In genomic region chr2:57997752-57998430, GRCm38 (mm10) we compare ENCODE assay signal across 10 mouse cellular contexts. TPM values are rescaled to one million over a fixed set of nuclear protein-coding genes. Genes with fewer than 3 reads are reported as not detected.
DNase-seq lines count a peak whose midpoint lies in the region; ATAC-seq and TF ChIP-seq lines count a peak whose summit lies in the region.
"Had no signal": no experiment of that assay in that cellular context is flagged by ENCODE, and none has a peak within 500 bp of the region (broad histone marks: within the 10 kb centered on the region; RNA-seq: fewer than 3 reads in every experiment).

TSS of gene Galnt5 (plus strand) at chr2:57997884.

- H3K27ac ChIP-seq in kidney, embryonic 14.5 days (ENCODE audit: low read depth, low read length): peak within 1 kb of the TSS; percentile 49; the same call in 1 of the 2 replicates
- H3K27ac ChIP-seq in gastrocnemius, adult 2 months: peak within 1 kb of the TSS; percentile 70
- H3K27ac ChIP-seq in kidney, postnatal 0 days: peak within 1 kb of the TSS; percentile 6; the same call in 1 of the 2 replicates
- 0 out of 2 replicates have a peak within 1 kb of the TSS, but pooled peaks have one; percentile 3 for H3K27ac ChIP-seq in small intestine, adult 2 months (ENCODE audit: insufficient read depth, low read depth, low read length)
- no peak within 1 kb of the TSS for H3K27ac ChIP-seq in forebrain, embryonic 13.5 days

- intact Hi-C loops in gastrocnemius, adult 2 months (cut with DNase I): no loop called here

- no peaks in the 10 kb centered on the region for H3K27me3 ChIP-seq in kidney, embryonic 14.5 days (ENCODE audit: control insufficient read depth, insufficient read depth, low read length)
- no peaks in the 10 kb centered on the region for H3K27me3 ChIP-seq in kidney, postnatal 0 days (ENCODE audit: insufficient read depth, low read length)
- no peaks in the 10 kb centered on the region for H3K27me3 ChIP-seq in small intestine, adult 2 months (ENCODE audit: control insufficient read depth, insufficient read depth, low read length)
- H3K27me3 ChIP-seq in forebrain, embryonic 13.5 days: no peaks in the 10 kb centered on the region

- no peak for TF ChIP-seq CTCF in gastrocnemius, adult 2 months (IDR thresholded peaks at IDR 0.05)
- no peak for TF ChIP-seq CTCF in kidney, postnatal 0 days (IDR thresholded peaks at IDR 0.05; ENCODE audit: low read depth)
- TF ChIP-seq CTCF in small intestine, adult 2 months (IDR thresholded peaks at IDR 0.05; ENCODE audit: extremely low read depth, insufficient read length, insufficient replicate concordance, low read depth, low read length): no peak

- 0 out of 2 replicates have a peak within 1 kb of the TSS, but pooled peaks have one; percentile 14 for H3K9ac ChIP-seq in kidney, embryonic 14.5 days (ENCODE audit: low read depth, low read length)
- peak within 1 kb of the TSS; percentile 32 for H3K9ac ChIP-seq in kidney, postnatal 0 days (ENCODE audit: low read depth, low read length)
- no peak within 1 kb of the TSS for H3K9ac ChIP-seq in forebrain, embryonic 13.5 days

- no peaks in the 10 kb centered on the region for H3K9me3 ChIP-seq in kidney, embryonic 14.5 days (ENCODE audit: control insufficient read depth, low read length)
- H3K9me3 ChIP-seq in kidney, postnatal 0 days (replicated peaks; ENCODE audit: low read length): no peaks in the 10 kb centered on the region
- no peaks in the 10 kb centered on the region for H3K9me3 ChIP-seq in forebrain, embryonic 13.5 days (replicated peaks)

- H3K4me3 ChIP-seq in kidney, embryonic 14.5 days (ENCODE audit: low read length): peak within 1 kb of the TSS; percentile 34
- peak within 1 kb of the TSS; percentile 72 for H3K4me3 ChIP-seq in gastrocnemius, adult 2 months
- peak within 1 kb of the TSS; percentile 30 for H3K4me3 ChIP-seq in kidney, postnatal 0 days (replicated peaks; ENCODE audit: low read depth, low read length)
- peak within 1 kb of the TSS; percentile 55 for H3K4me3 ChIP-seq in small intestine, adult 2 months (ENCODE audit: low read depth, low read length)
- no peak within 1 kb of the TSS for H3K4me3 ChIP-seq in forebrain, embryonic 13.5 days

- DNase-seq in kidney, adult 8-10 months: no peak
- DNase-seq in gastrocnemius, adult 2 months: peak; percentile 28
- DNase-seq in kidney, postnatal 0 days (ENCODE audit: low spot score): peak; percentile 75
- DNase-seq in urinary bladder, adult 2 months (ENCODE audit: low spot score): no peak
- no peak for DNase-seq in left cerebral cortex, adult 9 months (ENCODE audit: low spot score in 2 of 2)
- DNase-seq: cerebellum, adult 9-10 months had no signal

- peaks cover 8% of the 10 kb centered on the region; the same call in 1 of the 2 replicates for H3K4me1 ChIP-seq in kidney, embryonic 14.5 days (ENCODE audit: control insufficient read depth, insufficient read depth, low read length)
- H3K4me1 ChIP-seq in kidney, postnatal 0 days (replicated peaks; ENCODE audit: insufficient read depth, low read length): 0 out of 2 replicates have a peak, but pooled peaks cover 3% of the 10 kb centered on the region
- no peaks in the 10 kb centered on the region for H3K4me1 ChIP-seq in small intestine, adult 2 months (ENCODE audit: control insufficient read depth, insufficient read depth, insufficient read length, low read length)
- no peaks in the 10 kb centered on the region for H3K4me1 ChIP-seq in forebrain, embryonic 13.5 days

- peak within 1 kb of the TSS; percentile 53 for H3K4me2 ChIP-seq in kidney, embryonic 14.5 days (replicated peaks; ENCODE audit: low read depth, low read length)
- H3K4me2 ChIP-seq in kidney, postnatal 0 days (ENCODE audit: low read length): peak within 1 kb of the TSS; percentile 71
- H3K4me2 ChIP-seq in forebrain, embryonic 13.5 days: no peak within 1 kb of the TSS

- WGBS in kidney, embryonic 14.5 days: 15% methylated on average over 12 of the region's 12 CpGs
- WGBS in kidney, postnatal 0 days: 12% methylated on average over 12 of the region's 12 CpGs
- WGBS in small intestine, adult 2 months: 10% methylated on average over 12 of the region's 12 CpGs
- 74% methylated on average over 12 of the region's 12 CpGs for WGBS in forebrain, embryonic 13.5 days

- ATAC-seq in kidney, embryonic 14.5 days (ENCODE audit: low FRiP score, low TSS enrichment): peak; percentile 84
- peak; percentile 80; the same call in 1 of the 2 replicates for ATAC-seq in kidney, postnatal 0 days (replicated peaks; ENCODE audit: low FRiP score, low read depth)
- ATAC-seq in forebrain, embryonic 13.5 days: no peak

- H3K36me3 ChIP-seq in kidney, embryonic 14.5 days (ENCODE audit: control insufficient read depth, insufficient read depth, low read length): no peaks in the 10 kb centered on the region
- H3K36me3 ChIP-seq in kidney, postnatal 0 days (ENCODE audit: insufficient read depth, low read length): no peaks in the 10 kb centered on the region
- H3K36me3 ChIP-seq in small intestine, adult 2 months (ENCODE audit: control insufficient read depth, insufficient read depth, low read length): no peaks in the 10 kb centered on the region
- no peaks in the 10 kb centered on the region for H3K36me3 ChIP-seq in forebrain, embryonic 13.5 days (ENCODE audit: poor library complexity, severe bottlenecking)

- TF ChIP-seq POLR2A in small intestine, adult 2 months (IDR thresholded peaks at IDR 0.05; ENCODE audit: low read depth, low read length): no peak

RNA-seq across cellular contexts. Expression of gene Galnt5, which starts in this region (rescaled TPM):
- polyA plus RNA-seq in kidney, embryonic 14.5 days (2014; fragmentation: Nextera tagmentation; extraction: Ambion mirVana): 1.3 and 2.0 TPM in 2 replicates
- 1 to 10 TPM in 1 of 2 experiments, under 1 TPM in 1; 0.38 to 2.0 TPM for total RNA-seq in gastrocnemius, adult 2 months (2021)
- polyA plus RNA-seq in kidney, postnatal 0 days (2015; fragmentation: Nextera tagmentation; extraction: Ambion mirVana): 0.89 and 1.1 TPM in 2 replicates
- 0.34 and 0.65 TPM in 2 replicates for polyA plus RNA-seq in small intestine, adult 2 months (2012; rRNA removed)
- polyA plus RNA-seq in urinary bladder, adult 2 months (2012; rRNA removed): 0.32 and 0.46 TPM in 2 replicates
- not detected in 2 replicates for polyA plus RNA-seq in forebrain, embryonic 13.5 days (2015; fragmentation: Nextera tagmentation; extraction: Ambion mirVana)
- total RNA-seq: ES-E14 had no signal

Comparison
In these comparisons a context has a peak if more than half of its experiments do, and no peak if none do; other contexts are left out.
1. DNase-seq: peak in gastrocnemius, adult 2 months (single experiment) and kidney, postnatal 0 days (single experiment); none in kidney, adult 8-10 months (0 of 2), urinary bladder, adult 2 months (single experiment) and left cerebral cortex, adult 9 months (0 of 2).